Mouse (Mus musculus) MEL (cell line): ENCODE data around the gene Ocrl.

Experiments used
- CTCF ChIP-seq, 3 experiments: IDR thresholded peaks in 2 of 3; conservative IDR thresholded peaks in 1 of 3; 2 replicates each; pipeline ENCODE4 v1.5.1; 2011 to 2012; ENCODE audit warnings: low read length in 3 of 3, low read depth in 2 of 3, mild to moderate bottlenecking in 2 of 3, improper control_type of control experiment in 1 of 3, inconsistent platforms in 1 of 3, mixed read lengths in 1 of 3, moderate library complexity in 1 of 3; ENCODE audit not compliant: control insufficient read depth in 1 of 3, insufficient read depth in 1 of 3, poor library complexity in 1 of 3, severe bottlenecking in 1 of 3
- MAFK ChIP-seq: IDR thresholded peaks from 2 replicates; pipeline ENCODE4 v1.6.1; 2011; ENCODE audit warnings: low read depth, mild to moderate bottlenecking, low read length, improper control_type of control experiment, borderline replicate concordance
- MEF2A ChIP-seq: IDR thresholded peaks from 2 replicates; pipeline ENCODE4 v1.6.1; 2014; ENCODE audit warnings: low read depth, mild to moderate bottlenecking, inconsistent platforms, low read length, improper control_type of control experiment; ENCODE audit not compliant: poor library complexity, insufficient replicate concordance, severe bottlenecking; ENCODE audit errors: extremely low read depth
- POLR2A ChIP-seq, 2 experiments: IDR thresholded peaks; 2 replicates each; pipeline ENCODE4 v1.6.1; 2011 to 2012; ENCODE audit warnings: low read length in 2 of 2, mild to moderate bottlenecking in 2 of 2, control low read depth in 1 of 2, improper control_type of control experiment in 1 of 2, low read depth in 1 of 2, moderate library complexity in 1 of 2; ENCODE audit not compliant: control insufficient read depth in 1 of 2, insufficient read depth in 1 of 2, poor library complexity in 1 of 2
- POLR2AphosphoS2 ChIP-seq: IDR thresholded peaks from 2 replicates; pipeline ENCODE4 v1.6.1; 2011; ENCODE audit warnings: low read length, improper control_type of control experiment
- POLR2AphosphoS5 ChIP-seq: IDR thresholded peaks from 2 replicates; pipeline ENCODE4 v1.6.1; 2012; ENCODE audit warnings: low read depth, borderline replicate concordance, mild to moderate bottlenecking, inconsistent platforms, low read length, moderate library complexity, mixed read lengths
- RCOR1 ChIP-seq: IDR thresholded peaks from 2 replicates; pipeline ENCODE4 v1.6.1; 2012; ENCODE audit warnings: low read depth, mild to moderate bottlenecking, inconsistent platforms, low read length, improper control_type of control experiment
- USF1 ChIP-seq: IDR thresholded peaks from 2 replicates; pipeline ENCODE4 v1.6.1; 2014; ENCODE audit warnings: low read depth, mild to moderate bottlenecking, inconsistent platforms, low read length, improper control_type of control experiment, moderate library complexity

GRCm38 (mm10) chrX:47912306-47912792 lies at the start of gene Ocrl:
- TF ChIP-seq POLR2A (IDR thresholded peaks at IDR 0.05; ENCODE audit: control insufficient read depth in 1 of 2, insufficient read depth in 1 of 2, low read depth in 1 of 2, low read length in 2 of 2, poor library complexity in 1 of 2) (peak in 1 of 2 experiments; percentile 30; a peak in 1 of 4 replicates), MEF2A (no peak), POLR2AphosphoS5 (no peak), CTCF (IDR thresholded peaks at IDR 0.05 in 2 of 3, conservative IDR thresholded peaks at IDR 0.05 in 1 of 3; ENCODE audit: control insufficient read depth in 1 of 3, insufficient read depth in 1 of 3, low read depth in 2 of 3, low read length in 3 of 3, poor library complexity in 1 of 3, severe bottlenecking in 1 of 3) (peak in 2 of 3 experiments; percentile 59 to 69), RCOR1 (no peak), POLR2AphosphoS2 (no peak), MAFK (no peak), USF1 (no peak)
